Mouse (Mus musculus) megakaryocyte, embryonic 14.5 days (primary cell): ENCODE data around the gene Pop5.

Experiments used
- FLI1 ChIP-seq: IDR thresholded peaks from 2 replicates; pipeline ENCODE4 v1.6.1; 2012; ENCODE audit warnings: low read length, inconsistent platforms, mixed read lengths
- GATA1 ChIP-seq: IDR thresholded peaks from 3 replicates; pipeline ENCODE4 v1.6.1; 2012; ENCODE audit warnings: mixed read lengths, low read length, inconsistent platforms, borderline replicate concordance

DNA sequence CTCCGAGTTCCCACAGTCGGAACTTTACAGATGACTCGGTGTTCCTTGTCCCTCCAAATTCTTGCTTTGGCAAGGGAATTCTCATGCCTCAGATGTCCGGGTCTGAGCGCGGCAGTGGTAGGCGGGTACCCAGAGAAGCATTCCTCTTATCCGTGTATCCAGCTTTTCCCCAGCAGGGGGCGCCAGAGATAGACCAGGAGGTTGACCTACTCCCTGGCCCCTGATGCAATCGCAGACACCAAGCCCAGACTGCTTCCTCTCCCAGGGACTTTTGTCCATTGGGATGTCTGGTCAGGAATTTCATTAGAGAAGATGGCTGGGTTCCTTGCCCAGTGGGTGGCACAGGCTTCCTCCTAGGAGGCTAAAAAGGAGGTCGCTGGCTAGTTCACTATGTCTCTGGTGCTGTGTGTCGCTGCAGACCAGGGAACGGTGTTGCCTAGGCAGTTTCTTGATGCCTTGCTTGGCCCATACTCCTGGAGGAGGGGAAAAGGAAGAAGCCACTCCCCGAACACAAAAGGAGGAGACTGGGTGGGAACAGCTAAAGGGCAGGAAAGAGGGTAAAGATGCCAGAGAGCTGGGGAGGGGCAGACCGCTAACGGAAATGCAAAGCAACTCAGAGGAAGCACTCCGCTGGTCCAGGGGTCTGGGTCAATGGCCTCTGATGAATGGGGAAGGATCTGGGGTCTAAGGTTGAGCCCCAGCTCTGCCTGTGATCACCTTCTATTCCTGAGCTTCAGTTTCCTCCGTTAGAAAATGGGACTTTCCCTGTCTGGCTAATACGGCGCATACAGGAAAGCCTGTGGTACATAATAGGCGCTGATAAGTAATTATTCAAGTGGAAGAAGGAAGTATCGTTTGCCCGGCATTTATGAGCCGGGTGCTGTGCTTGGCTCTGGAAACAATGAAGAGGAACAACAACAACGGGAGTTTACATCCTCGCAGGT, 48.2 kb upstream of the Pop5 start:
- no peak; the same call in 2 of the 3 replicates for TF ChIP-seq GATA1
- TF ChIP-seq FLI1: no peak
